Mouse (Mus musculus) embryonic fibroblast, embryonic 13.5 days (primary cell): ENCODE measurements around the gene Rem2.

Experiments used
- CTCF ChIP-seq: IDR thresholded peaks from 2 replicates; pipeline ENCODE4 v1.5.1; 2011; ENCODE audit warnings: mild to moderate bottlenecking, control low read depth, low read length, moderate library complexity, borderline replicate concordance; ENCODE audit not compliant: insufficient read depth
- POLR2A ChIP-seq: IDR thresholded peaks from 2 replicates; pipeline ENCODE4 v1.6.1; 2011; ENCODE audit warnings: low read depth, mild to moderate bottlenecking, control low read depth, low read length, moderate library complexity

- no peak for TF ChIP-seq CTCF
- TF ChIP-seq POLR2A = no peak
These were observed 21.0 kb upstream of the Rem2 start for GRCm38 (mm10) chr14:54454669-54455528.
